Mouse (Mus musculus) lung, postnatal 0 days (tissue): ENCODE results near the gene Sec23ip.
A peak's percentile ranks its signal among the peaks of the same experiment; 100 is the strongest.

Source experiments
- CTCF ChIP-seq: IDR thresholded peaks from 2 replicates; pipeline ENCODE4 v1.5.1; 2016; ENCODE audit warnings: antibody characterized with exemption, mild to moderate bottlenecking
- EP300 ChIP-seq: IDR thresholded peaks from 2 replicates; pipeline ENCODE4 v1.6.1; 2016; ENCODE audit warnings: antibody characterized with exemption, mild to moderate bottlenecking, control low read depth

DNA sequence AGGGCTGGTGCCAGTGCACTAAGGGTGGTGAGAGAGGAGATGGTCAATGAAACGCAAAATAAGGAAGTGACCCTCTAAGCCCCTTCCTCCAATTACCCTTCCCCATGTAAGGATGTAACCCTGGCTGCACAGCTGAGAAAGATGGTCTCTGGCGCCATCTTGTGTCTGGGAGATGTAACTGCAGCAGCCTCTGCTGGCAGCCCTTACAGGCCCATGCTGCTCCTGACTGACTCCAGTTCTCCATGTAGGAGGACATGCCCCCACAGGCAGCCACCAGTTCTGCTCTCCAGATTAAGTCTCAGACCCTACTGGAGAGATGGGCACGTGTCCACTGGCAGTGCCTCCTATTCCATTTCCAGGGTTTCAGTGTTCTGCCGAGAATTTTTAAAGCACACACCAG lies 39.0 kb upstream of the Sec23ip start:
- TF ChIP-seq EP300 (no peak), CTCF (peak; percentile 97)
